Mouse (Mus musculus) thymus, postnatal 4 days (tissue): ENCODE measurements at regions not wholly inside any gene's neighbourhood (a gene's known extent, or its start where the extent isn't known, plus 50 kb on each side); places are given as distances from the start of the nearest gene placed in this dataset.
"Not testable (repeated sequence)": the region's sequence is repeated elsewhere in the genome, so short reads cannot be mapped to it uniquely, and the experiment has no call there.

Source experiments
- DNase-seq: peaks from one replicate; pipeline ENCODE4 v3.0.0; 2021

- DNase-seq, result no peak
Observed at GRCm38 (mm10) chr9:14059228-14059779, 215.6 kb upstream of the Sesn3 start.

- no peak for DNase-seq
Observed at GRCm38 (mm10) chr9:14060257-14060656, 214.6 kb upstream of the Sesn3 start.

GRCm38 (mm10) chr9:14061389-14061788 is 213.5 kb upstream of the Sesn3 start:
- DNase-seq, result no peak

- no peak for DNase-seq
Observed at GRCm38 (mm10) chr9:14061840-14062239, 213.0 kb upstream of the Sesn3 start.

GRCm38 (mm10) chr9:14062706-14063105 is 212.2 kb upstream of the Sesn3 start:
- no peak for DNase-seq

GRCm38 (mm10) chr9:14066741-14067140 is 208.1 kb upstream of the Sesn3 start:
- DNase-seq, result not testable (repeated sequence)

GRCm38 (mm10) chr9:14069076-14069475 is 205.8 kb upstream of the Sesn3 start:
- DNase-seq, result no peak

- DNase-seq, result no peak
Observed at GRCm38 (mm10) chr9:14069770-14070169, 205.1 kb upstream of the Sesn3 start.

- no peak for DNase-seq
Observed at GRCm38 (mm10) chr9:14071728-14072127, 203.1 kb upstream of the Sesn3 start.

GRCm38 (mm10) chr9:14072950-14073349 is 201.9 kb upstream of the Sesn3 start:
- DNase-seq, result no peak

- no peak for DNase-seq
Observed at GRCm38 (mm10) chr9:14074273-14074672, 200.6 kb upstream of the Sesn3 start.

- DNase-seq, result not testable (repeated sequence)
Observed at GRCm38 (mm10) chr9:14074866-14075265, 200.0 kb upstream of the Sesn3 start.

GRCm38 (mm10) chr9:14075452-14075851 is 199.4 kb upstream of the Sesn3 start:
- DNase-seq, result no peak

- DNase-seq, result no peak
Observed at GRCm38 (mm10) chr9:14075868-14076267, 199.0 kb upstream of the Sesn3 start.

- DNase-seq, result no peak
Observed at GRCm38 (mm10) chr9:14076728-14077127, 198.1 kb upstream of the Sesn3 start.

- DNase-seq, result no peak
Observed at GRCm38 (mm10) chr9:14081138-14081537, 193.7 kb upstream of the Sesn3 start.

GRCm38 (mm10) chr9:14086201-14086600 is 188.7 kb upstream of the Sesn3 start:
- no peak for DNase-seq

- no peak for DNase-seq
Observed at GRCm38 (mm10) chr9:14086611-14087010, 188.3 kb upstream of the Sesn3 start.

- DNase-seq, result peak; percentile 34
Observed at GRCm38 (mm10) chr9:14087874-14088273, 187.0 kb upstream of the Sesn3 start.

GRCm38 (mm10) chr9:14089791-14090256 is 185.0 kb upstream of the Sesn3 start:
- DNase-seq, result no peak

- no peak for DNase-seq
Observed at GRCm38 (mm10) chr9:14090454-14090853, 184.4 kb upstream of the Sesn3 start.

GRCm38 (mm10) chr9:14091099-14091930 is 183.6 kb upstream of the Sesn3 start:
- no peak for DNase-seq

GRCm38 (mm10) chr9:14092996-14093442 is 181.8 kb upstream of the Sesn3 start:
- peak; percentile 48 for DNase-seq

- no peak for DNase-seq
Observed at GRCm38 (mm10) chr9:14103538-14103937, 171.3 kb upstream of the Sesn3 start.
